Mouse (Mus musculus) heart, postnatal 10 days (tissue): ENCODE data around the gene Sbno2. TPM values are rescaled to one million over a fixed set of nuclear protein-coding genes. Genes with fewer than 3 reads are reported as not detected.

Source experiments
- DNase-seq, 2 experiments: peaks; one replicate each; pipeline ENCODE4 v3.0.0; 2021
- intact Hi-C: fragments of 180-260 bp; cut with DNase I; formaldehyde crosslinking; loops from one replicate; pipeline ENCODE4 v1.15.1; 2025
- total RNA-seq, 2 experiments: library from RNA; stranded (reverse); gene quantifications; 2 replicates each; pipeline ENCODE4 v1.2.3; 2021

Sbno2 gene
- 10 to 100 TPM; 15.1 to 17.6 TPM for total RNA-seq

- DNase-seq = no peak
- intact Hi-C loops = no loop called here
Measured at GRCm38 (mm10) chr10:80105460-80105859, at the start of gene Sbno2. Gene Sbno2, minus strand, starts transcription at chr10:80105571.

- DNase-seq = no peak
- intact Hi-C loops = no loop called here
Measured at GRCm38 (mm10) chr10:80154384-80154783, 49.0 kb upstream of the Sbno2 start.

GRCm38 (mm10) chr10:80153713-80154112 is 48.3 kb upstream of the Sbno2 start:
- intact Hi-C loops = no loop called here
- DNase-seq = no peak

GRCm38 (mm10) chr10:80152873-80153260 is 47.5 kb upstream of the Sbno2 start:
- intact Hi-C loops = no loop called here

GRCm38 (mm10) chr10:80152071-80152872 is 46.9 kb upstream of the Sbno2 start:
- intact Hi-C loops = no loop called here
- peak; percentile 76 to 82 for DNase-seq

More at GRCm38 (mm10) chr10:80152873-80153260, 47.5 kb upstream of the Sbno2 start:
- DNase-seq = peak; percentile 67 to 78

- DNase-seq = peak; percentile 82 to 83
- intact Hi-C loops = no loop called here
Measured at GRCm38 (mm10) chr10:80151211-80152034, 46.1 kb upstream of the Sbno2 start.

GRCm38 (mm10) chr10:80150226-80151210 is 45.1 kb upstream of the Sbno2 start:
- DNase-seq = peak; percentile 69 to 74
- intact Hi-C loops = no loop called here

- intact Hi-C loops = no loop called here
- DNase-seq = peak; percentile 97 to 98
Measured at GRCm38 (mm10) chr10:80149291-80150225, 44.2 kb upstream of the Sbno2 start.

- peak; percentile 97 for DNase-seq
- intact Hi-C loops = no loop called here
Measured at GRCm38 (mm10) chr10:80148610-80149290, 43.4 kb upstream of the Sbno2 start.

GRCm38 (mm10) chr10:80147719-80148601 is 42.6 kb upstream of the Sbno2 start, which contains the start of gene Midn:
Gene Midn, plus strand, starts transcription at chr10:80148272.
- peak; percentile 91 to 93 for DNase-seq
- intact Hi-C loops = no loop called here

GRCm38 (mm10) chr10:80147146-80147718 is 41.9 kb upstream of the Sbno2 start:
- intact Hi-C loops = no loop called here

GRCm38 (mm10) chr10:80146568-80147011 is 41.2 kb upstream of the Sbno2 start:
- peak; percentile 69 to 80 for DNase-seq
- intact Hi-C loops = no loop called here

More at GRCm38 (mm10) chr10:80147146-80147718, 41.9 kb upstream of the Sbno2 start:
- DNase-seq = peak in 1 of 2 experiments; percentile 60

GRCm38 (mm10) chr10:80145896-80146295 is 40.5 kb upstream of the Sbno2 start:
- DNase-seq = peak; percentile 77 to 87

GRCm38 (mm10) chr10:80144864-80145838 is 39.8 kb upstream of the Sbno2 start:
- intact Hi-C loops = loop anchor here (1.0 to 5.0 kb wide), 3 partner anchors 20 to 288 kb away; partner anchors contain the start of genes Cirbp and Cnn2

More at GRCm38 (mm10) chr10:80145896-80146295, 40.5 kb upstream of the Sbno2 start:
- intact Hi-C loops = loop anchor here (1.0 kb wide), 1 partner anchor 19 kb away; the partner anchor contains the start of gene Cirbp

GRCm38 (mm10) chr10:80144159-80144558 is 38.8 kb upstream of the Sbno2 start:
- no peak for DNase-seq
- intact Hi-C loops = loop anchor here (5.0 kb wide), 2 partner anchors 157 to 287 kb away; partner anchors contain the start of gene Cnn2

More at GRCm38 (mm10) chr10:80144864-80145838, 39.8 kb upstream of the Sbno2 start:
- peak; percentile 79 to 88 for DNase-seq
